Mouse (Mus musculus) retina, embryonic 14.5 days (tissue): ENCODE results near the gene H2-DMb2.
"Not testable (repeated sequence)": the region's sequence is repeated elsewhere in the genome, so short reads cannot be mapped to it uniquely, and the experiment has no call there.

Experiments used
- DNase-seq: peaks from one replicate; pipeline ENCODE4 v3.0.0-alpha.2; 2015; ENCODE audit warnings: low spot score

H2-DMb2 gene

GRCm38 (mm10) chr17:34135297-34136224 is 7.5 kb upstream of the H2-DMb2 start:
- DNase-seq: peak; percentile 100

GRCm38 (mm10) chr17:34137601-34138000 is 5.5 kb upstream of the H2-DMb2 start:
- no peak for DNase-seq

- DNase-seq: no peak
These were observed 4.5 kb upstream of the H2-DMb2 start for GRCm38 (mm10) chr17:34138655-34139054.

- DNase-seq: peak; percentile 61
These were observed 3.7 kb upstream of the H2-DMb2 start for GRCm38 (mm10) chr17:34139416-34139815.

GRCm38 (mm10) chr17:34140240-34140639 is 2.9 kb upstream of the H2-DMb2 start:
- no peak for DNase-seq

GRCm38 (mm10) chr17:34141448-34141847 is 1.7 kb upstream of the H2-DMb2 start:
- no peak for DNase-seq

GRCm38 (mm10) chr17:34142456-34143010 is 574 bp upstream of the H2-DMb2 start:
- DNase-seq: no peak

- no peak for DNase-seq
These were observed 354 bp downstream of the H2-DMb2 start for GRCm38 (mm10) chr17:34143461-34143860.

GRCm38 (mm10) chr17:34144221-34144620 is 1.1 kb downstream of the H2-DMb2 start:
- not testable (repeated sequence) for DNase-seq

- no peak for DNase-seq
These were observed 1.9 kb downstream of the H2-DMb2 start for GRCm38 (mm10) chr17:34144960-34145371.

GRCm38 (mm10) chr17:34152923-34153322 is 9.8 kb downstream of the H2-DMb2 start, which contains the start of gene H2-DMb1:
TSS of gene H2-DMb1 (plus strand) at chr17:34153072.
- DNase-seq: peak; percentile 55

- DNase-seq: no peak
These were observed 12.4 kb downstream of the H2-DMb2 start for GRCm38 (mm10) chr17:34155534-34155933.

GRCm38 (mm10) chr17:34164202-34164895 is 21.2 kb downstream of the H2-DMb2 start:
- no peak for DNase-seq

GRCm38 (mm10) chr17:34165033-34165730 is 22.1 kb downstream of the H2-DMb2 start:
- no peak for DNase-seq

- peak; percentile 73 for DNase-seq
These were observed 26.2 kb downstream of the H2-DMb2 start for GRCm38 (mm10) chr17:34169279-34169678.

GRCm38 (mm10) chr17:34170487-34170876 is 27.4 kb downstream of the H2-DMb2 start:
- no peak for DNase-seq

GRCm38 (mm10) chr17:34170877-34171498 is 27.9 kb downstream of the H2-DMb2 start:
- DNase-seq: peak; percentile 90

- no peak for DNase-seq
These were observed 29.4 kb downstream of the H2-DMb2 start for GRCm38 (mm10) chr17:34172528-34172927.

- no peak for DNase-seq
These were observed 31.0 kb downstream of the H2-DMb2 start for GRCm38 (mm10) chr17:34174075-34174474.

- no peak for DNase-seq
These were observed 34.1 kb downstream of the H2-DMb2 start for GRCm38 (mm10) chr17:34177179-34177578.

- DNase-seq: no peak
These were observed 35.9 kb downstream of the H2-DMb2 start for GRCm38 (mm10) chr17:34179019-34179418.
